Mouse (Mus musculus) forebrain, embryonic 14.5 days (tissue): ENCODE results near the gene Greb1. TPM values are rescaled to one million over a fixed set of nuclear protein-coding genes. Genes with fewer than 3 reads are reported as not detected.

Experiments
- ATAC-seq: fragments of 200-750 bp; cut with Nextera tagmentation; 2 replicates; pipeline ENCODE4 v1.8.0; 2017; ENCODE audit warnings: mild to moderate bottlenecking, moderate library complexity
- DNase-seq: peaks from one replicate; pipeline ENCODE4 v3.0.0-alpha.2; 2015; ENCODE audit warnings: low spot score
- H3K27ac ChIP-seq: fragments of 300-500 bp; sonication (generic); 2 replicates; pipeline ENCODE4 v1.5.1; 2014; ENCODE audit warnings: low read depth, mild to moderate bottlenecking, control low read depth, low read length, moderate library complexity
- H3K27me3 ChIP-seq: fragments of 300-500 bp; sonication (generic); replicated peaks from 2 replicates; pipeline ENCODE4 v1.6.1; 2014; ENCODE audit warnings: low read length, control low read depth, mixed read lengths; ENCODE audit not compliant: control insufficient read depth, insufficient read depth
- H3K36me3 ChIP-seq: fragments of 300-500 bp; sonication (generic); 2 replicates; pipeline ENCODE4 v1.6.1; 2014; ENCODE audit warnings: low read length, control low read depth; ENCODE audit not compliant: control insufficient read depth, insufficient read depth
- H3K4me1 ChIP-seq: fragments of 300-500 bp; sonication (generic); 2 replicates; pipeline ENCODE4 v1.6.1; 2014; ENCODE audit warnings: antibody characterized with exemption, low read length, control low read depth; ENCODE audit not compliant: control insufficient read depth, insufficient read depth
- H3K4me2 ChIP-seq: fragments of 300-500 bp; sonication (generic); 2 replicates; pipeline ENCODE4 v1.6.1; 2014; ENCODE audit warnings: mild to moderate bottlenecking, control low read depth, low read length
- H3K4me3 ChIP-seq: fragments of 300-500 bp; sonication (generic); 2 replicates; pipeline ENCODE4 v1.5.1; 2014; ENCODE audit warnings: low read depth, low read length, control low read depth
- H3K9ac ChIP-seq: fragments of 300-500 bp; sonication (generic); 2 replicates; pipeline ENCODE4 v1.6.1; 2014; ENCODE audit warnings: mild to moderate bottlenecking, low read length, control low read depth, moderate library complexity
- H3K9me3 ChIP-seq: fragments of 300-500 bp; sonication (generic); replicated peaks from 2 replicates; pipeline ENCODE4 v1.6.1; 2016; ENCODE audit warnings: low read length, control low read depth, mixed read lengths; ENCODE audit not compliant: control insufficient read depth
- WGBS: fragments of 180-500 bp; shearing (Covaris S2); extraction: QIAGEN DNeasy Blood & Tissue Kit; methylation state at CpG from one replicate; pipeline ENCODE4 v1.1.7; 2014; 5-methylcytosine and 5-hydroxymethylcytosine counted together
- microRNA-seq: library from miRNA; unstranded; fragments of <30 nt; microRNA quantifications from one replicate; pipeline ENCODE4, GENCODE M21; 2016
- polyA plus RNA-seq: library from polyadenylated mRNA; unstranded; fragments of >200 nt; fragmentation: Nextera tagmentation; extraction: Ambion mirVana; gene quantifications from 2 replicates; pipeline ENCODE4 v1.2.1, GENCODE M21; 2014

Greb1 gene
- polyA plus RNA-seq, 1 experiment from 2014 or later, result 0.17 TPM

GRCm38 (mm10) chr12:16633235-16633634, 167.5 kb downstream of the Greb1 start:
- Histone ChIP-seq H3K27me3 (no peaks in the 10 kb centered on the region), H3K27ac (no peak overlapping the region), H3K36me3 (no peaks in the 10 kb centered on the region), H3K4me2 (no peak overlapping the region), H3K4me1 (no peaks in the 10 kb centered on the region), H3K9me3 (no peaks in the 10 kb centered on the region), H3K9ac (no peak overlapping the region), H3K4me3 (no peak overlapping the region)
- 92% methylated on average over 6 of the region's 6 CpGs for WGBS
- DNase-seq, result no peak
- ATAC-seq, result no peak

DNA sequence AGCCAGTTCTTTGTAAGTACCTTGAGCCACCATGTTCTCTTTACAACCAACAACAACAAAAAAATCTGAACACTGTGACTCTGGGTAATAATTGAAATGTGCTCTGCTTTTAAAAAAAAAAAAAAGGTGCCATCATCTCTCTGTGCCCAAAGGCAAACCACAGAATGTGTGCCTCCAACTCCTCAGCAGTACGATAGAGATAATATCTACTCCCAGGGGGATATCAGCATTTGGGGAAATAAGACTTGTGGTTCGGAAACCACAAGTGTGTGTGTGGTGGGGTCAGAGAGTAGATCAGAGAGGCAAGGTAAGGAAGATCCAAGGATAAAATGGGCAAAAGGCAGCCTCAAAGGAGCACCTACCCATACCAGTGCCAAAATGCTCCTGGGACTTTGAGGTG, 169.3 kb downstream of the Greb1 start:
- H3K4me3 ChIP-seq, result no peak overlapping the region
- no peaks in the 10 kb centered on the region for H3K27me3 ChIP-seq
- H3K4me2 ChIP-seq, result no peak overlapping the region
- H3K27ac ChIP-seq, result no peak overlapping the region
- no peaks in the 10 kb centered on the region for H3K4me1 ChIP-seq
- H3K9me3 ChIP-seq, result no peaks in the 10 kb centered on the region
- ATAC-seq (no peak), DNase-seq (no peak)
- WGBS, result 91% methylated on average over 2 of the region's 2 CpGs
- H3K36me3 ChIP-seq, result no peaks in the 10 kb centered on the region
- H3K9ac ChIP-seq, result no peak overlapping the region

- Histone ChIP-seq H3K4me2 (no peak overlapping the region), H3K4me1 (no peaks in the 10 kb centered on the region), H3K4me3 (no peak overlapping the region), H3K36me3 (no peaks in the 10 kb centered on the region), H3K27ac (no peak overlapping the region), H3K9me3 (no peaks in the 10 kb centered on the region), H3K9ac (no peak overlapping the region), H3K27me3 (no peaks in the 10 kb centered on the region)
- ATAC-seq (no peak), DNase-seq (no peak)
- WGBS, result 92% methylated on average over 1 of the region's 1 CpGs
Measured at GRCm38 (mm10) chr12:16630866-16631185, 169.9 kb downstream of the Greb1 start.

GRCm38 (mm10) chr12:16630152-16630865, 170.4 kb downstream of the Greb1 start:
- Histone ChIP-seq H3K36me3 (no peaks in the 10 kb centered on the region), H3K4me2 (no peak overlapping the region), H3K4me3 (no peak overlapping the region), H3K9me3 (no peaks in the 10 kb centered on the region), H3K4me1 (no peaks in the 10 kb centered on the region), H3K9ac (no peak overlapping the region), H3K27ac (no peak overlapping the region), H3K27me3 (no peaks in the 10 kb centered on the region)
- 75% methylated on average over 7 of the region's 7 CpGs for whole genome bisulfite sequencing
- no peak for ATAC-seq
- no peak for DNase-seq

Small RNA genes lying within 50 kb of the gene (microRNA-seq; reads per million reads assigned to microRNA genes)
- not detected for gene Gm44305

Other genes starting within 250 kb of the Greb1 start
- 11.6 and 15.1 TPM in 2 replicates for gene Lpin1, start 189.9 kb downstream of the Greb1 start, polyA plus RNA-seq
- 0.77 and 1.0 TPM in 2 replicates for gene Ntsr2, start 147.5 kb downstream of the Greb1 start, polyA plus RNA-seq
- gene E2f6, start 10.1 kb upstream of the Greb1 start, polyA plus RNA-seq, result 33.9 and 36.4 TPM in 2 replicates
- 12.1 and 13.8 TPM in 2 replicates for gene Rock2, start 94.0 kb upstream of the Greb1 start, polyA plus RNA-seq
- gene Pqlc3, start 199.5 kb upstream of the Greb1 start, polyA plus RNA-seq, result 0.94 and 2.1 TPM in 2 replicates
- 2.8 and 4.9 TPM in 2 replicates for gene 2410004P03Rik, start 210.8 kb upstream of the Greb1 start, polyA plus RNA-seq